Mouse (Mus musculus): Measurements from ENCODE around the gene 4930518I15Rik.
"Not testable (repeated sequence)": the region's sequence is repeated elsewhere in the genome, so short reads cannot be mapped to it uniquely, and the experiment has no call there.

Gene 4930518I15Rik

GRCm38 (mm10) chr2:156857835-156858234, at the start of gene 4930518I15Rik:
Gene 4930518I15Rik, minus strand, starts transcription at chr2:156857946.
- DNase-seq, result no peak

DNA sequence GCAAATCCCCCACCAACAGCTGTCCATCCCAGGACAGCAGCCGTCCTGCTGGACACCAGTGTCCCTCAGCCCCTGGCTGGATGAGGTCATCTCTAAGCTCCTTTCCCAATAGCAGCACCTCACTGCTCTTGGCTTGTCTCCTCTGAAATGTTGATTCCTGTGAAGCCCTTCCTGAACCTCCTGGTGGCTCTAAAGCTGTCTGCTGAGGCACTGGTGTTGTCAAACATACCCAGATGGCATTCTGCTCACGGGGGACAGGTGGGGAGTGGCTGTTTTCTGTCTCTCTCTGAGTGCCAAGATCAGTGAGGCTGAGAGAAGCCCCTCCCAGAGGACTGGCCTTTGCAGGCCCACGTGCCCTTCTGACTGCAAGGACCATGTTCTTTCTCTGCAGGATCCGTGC, 48.2 kb upstream of the 4930518I15Rik start:
- not testable (repeated sequence) for DNase-seq

- DNase-seq, result peak; percentile 76
Observed at GRCm38 (mm10) chr2:156904976-156905717, 47.4 kb upstream of the 4930518I15Rik start.

DNA sequence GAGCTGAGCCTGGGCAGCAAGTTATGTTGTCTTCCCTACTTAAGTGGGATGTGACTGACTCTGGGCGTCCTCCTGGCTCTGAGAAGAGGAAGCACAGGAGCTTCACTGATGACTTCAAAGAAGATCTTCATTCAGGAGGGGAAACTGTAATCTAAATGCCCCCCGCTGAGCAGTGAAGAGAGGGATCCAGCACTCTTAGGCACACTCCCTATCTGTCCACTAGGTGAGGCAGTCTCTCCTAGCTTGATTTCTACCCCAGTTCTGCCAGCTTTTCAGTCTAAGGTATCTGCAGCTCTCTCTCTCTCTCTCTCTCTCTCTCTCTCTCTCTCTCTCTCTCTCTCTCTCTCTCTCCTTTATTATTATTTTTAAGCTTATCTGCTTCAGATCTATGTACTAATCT, 45.6 kb upstream of the 4930518I15Rik start:
- DNase-seq, result no peak

DNA sequence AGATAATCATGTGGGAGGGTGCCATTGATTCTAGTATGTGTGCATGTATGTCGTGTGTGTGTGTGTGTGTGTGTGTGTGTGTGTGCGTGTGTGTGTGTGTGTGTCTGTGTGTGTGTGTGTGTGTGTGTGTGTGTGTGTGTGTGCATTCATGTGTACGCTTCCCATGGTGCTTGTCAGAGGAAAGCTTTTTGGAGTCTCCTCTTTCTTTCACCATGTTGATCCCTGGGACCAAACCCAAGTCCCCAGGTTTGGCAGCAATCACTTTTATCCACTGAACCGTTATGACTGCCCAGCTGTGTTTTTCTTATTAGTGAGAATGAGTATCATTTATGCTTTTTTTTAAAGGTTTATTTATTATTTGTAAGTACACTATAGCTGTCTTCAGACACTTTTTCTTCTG, 44.7 kb upstream of the 4930518I15Rik start:
- DNase-seq, result not testable (repeated sequence)

GRCm38 (mm10) chr2:156901883-156902282, 44.1 kb upstream of the 4930518I15Rik start:
- no peak for DNase-seq

- DNase-seq, result no peak
Observed at GRCm38 (mm10) chr2:156901344-156901743, 43.6 kb upstream of the 4930518I15Rik start.

GRCm38 (mm10) chr2:156899184-156899583, 41.4 kb upstream of the 4930518I15Rik start:
- DNase-seq, result no peak

DNA sequence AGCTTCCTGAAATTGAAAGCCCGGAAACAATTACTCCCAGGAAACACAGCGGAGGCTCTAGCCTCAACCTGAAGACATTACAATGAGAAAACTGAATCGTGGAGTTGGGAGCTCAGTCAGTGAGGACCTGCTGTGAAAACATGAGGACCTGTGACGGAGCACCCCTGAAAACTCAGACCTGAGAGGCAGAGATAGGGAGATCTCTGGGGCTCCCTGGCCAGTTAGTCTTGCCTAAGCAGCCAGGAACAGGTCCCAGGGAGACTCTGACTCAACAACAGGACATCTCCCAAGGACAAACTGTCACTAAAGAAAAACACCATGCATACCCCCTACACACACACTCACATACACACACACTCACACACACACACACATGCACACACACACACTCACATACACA, 40.6 kb upstream of the 4930518I15Rik start:
- no peak for DNase-seq

DNA sequence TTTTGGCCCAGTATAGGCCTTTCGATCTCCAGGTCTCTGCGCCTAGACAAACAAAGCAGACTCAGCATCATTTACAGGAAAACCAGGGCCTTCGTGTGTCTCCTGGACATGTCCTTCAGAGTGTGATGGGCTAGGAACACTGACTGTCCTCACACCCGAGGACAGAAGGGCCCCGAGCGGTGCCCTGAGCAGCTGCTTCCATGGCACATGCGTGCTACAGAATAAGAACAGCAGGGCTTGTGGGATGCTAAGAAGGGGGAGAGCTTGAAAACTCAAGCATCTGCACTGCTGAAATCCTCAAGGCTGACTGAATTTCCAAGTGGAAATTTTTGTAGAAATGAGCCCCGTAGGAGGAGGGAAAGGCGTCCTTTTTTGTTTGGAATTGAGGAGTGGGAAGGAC, 39.3 kb upstream of the 4930518I15Rik start:
- no peak for DNase-seq

GRCm38 (mm10) chr2:156896384-156896914, 38.7 kb upstream of the 4930518I15Rik start:
- DNase-seq, result no peak

- peak; percentile 29 for DNase-seq
Observed at GRCm38 (mm10) chr2:156894496-156895265, 36.9 kb upstream of the 4930518I15Rik start.

DNA sequence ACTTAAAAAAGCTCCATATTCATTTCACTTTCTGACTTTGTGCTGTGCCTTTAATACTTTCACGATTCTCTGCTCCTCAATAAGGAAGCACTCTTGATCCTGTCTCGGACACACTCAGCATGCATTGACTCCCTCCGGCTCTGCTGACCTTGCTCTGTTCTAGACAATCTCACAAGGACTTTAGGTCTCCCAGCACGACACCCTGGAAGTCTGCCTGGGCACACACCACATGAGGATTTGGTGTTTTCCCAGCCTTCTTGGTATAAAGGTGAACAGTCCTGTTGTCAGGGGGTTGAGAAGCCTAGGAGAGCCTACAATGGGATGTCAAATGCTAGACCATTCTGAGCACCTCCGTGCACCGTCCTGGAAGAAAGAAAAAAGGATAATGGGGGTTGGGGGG, 35.1 kb upstream of the 4930518I15Rik start:
- no peak for DNase-seq

GRCm38 (mm10) chr2:156892240-156892639, 34.5 kb upstream of the 4930518I15Rik start:
- no peak for DNase-seq

DNA sequence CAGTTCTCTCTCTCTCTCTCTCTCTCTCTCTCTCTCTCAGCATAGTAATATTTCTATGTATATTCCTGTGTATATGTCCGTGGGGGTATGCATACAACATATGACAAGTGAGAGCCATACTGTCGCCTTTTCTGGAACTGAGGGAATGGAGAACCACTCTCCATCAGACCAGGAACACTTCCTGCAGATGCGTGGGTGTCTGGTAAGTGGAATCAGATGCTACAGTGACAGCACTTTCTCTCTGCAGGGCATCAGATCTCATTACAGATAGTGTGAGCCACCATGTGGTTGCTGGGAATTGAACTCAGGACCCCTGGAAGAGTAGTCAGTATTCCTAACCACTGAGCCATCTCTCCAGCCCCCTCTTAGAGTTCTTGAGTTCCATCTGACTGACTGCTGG, 30.7 kb upstream of the 4930518I15Rik start:
- no peak for DNase-seq

GRCm38 (mm10) chr2:156887017-156887416, 29.3 kb upstream of the 4930518I15Rik start, which contains the start of gene Sla2:
Gene Sla2, minus strand, starts transcription at chr2:156887192.
- DNase-seq, result no peak

- DNase-seq, result no peak
Observed at GRCm38 (mm10) chr2:156886084-156886631, 28.4 kb upstream of the 4930518I15Rik start.

GRCm38 (mm10) chr2:156885666-156886065, 27.9 kb upstream of the 4930518I15Rik start:
- DNase-seq, result not testable (repeated sequence)

GRCm38 (mm10) chr2:156884396-156885211, 26.9 kb upstream of the 4930518I15Rik start:
- DNase-seq, result no peak

GRCm38 (mm10) chr2:156882431-156883001, 24.8 kb upstream of the 4930518I15Rik start:
- DNase-seq, result no peak

- no peak for DNase-seq
Observed at GRCm38 (mm10) chr2:156879541-156879940, 21.8 kb upstream of the 4930518I15Rik start.

- no peak for DNase-seq
Observed at GRCm38 (mm10) chr2:156877726-156878125, 20.0 kb upstream of the 4930518I15Rik start.
